Mouse (Mus musculus): ENCODE data around the gene Ccdc58. TPM values are rescaled to one million over a fixed set of nuclear protein-coding genes. Genes with fewer than 3 reads are reported as not detected.
A peak's percentile ranks its signal among the peaks of the same experiment; 100 is the strongest.
"Not testable (repeated sequence)": the region's sequence is repeated elsewhere in the genome, so short reads cannot be mapped to it uniquely, and the experiment has no call there.

The Ccdc58 gene
- polyA plus RNA-seq, 1 experiment from 2014 or later: 99.3 TPM

GRCm38 (mm10) chr16:36053524-36054275, 17.8 kb upstream of the Ccdc58 start:
- no peak for ATAC-seq (ENCODE audit: low FRiP score, low TSS enrichment)
- peaks cover 34% of the 10 kb centered on the region for H3K36me3 ChIP-seq (ENCODE audit: control insufficient read depth, insufficient read depth, low read length)
- no peak overlapping the region for H3K4me3 ChIP-seq (ENCODE audit: low read length)
- WGBS: 86% methylated on average over 6 of the region's 6 CpGs
- H3K4me1 ChIP-seq (ENCODE audit: control insufficient read depth, insufficient read depth, low read length): no peaks in the 10 kb centered on the region
- H3K27ac ChIP-seq (ENCODE audit: low read depth, low read length): no peak overlapping the region
- no peak overlapping the region for H3K4me2 ChIP-seq (replicated peaks; ENCODE audit: low read depth, low read length)
- H3K9ac ChIP-seq (ENCODE audit: low read depth, low read length): no peak overlapping the region
- H3K27me3 ChIP-seq (ENCODE audit: control insufficient read depth, insufficient read depth, low read length): no peaks in the 10 kb centered on the region
- no peaks in the 10 kb centered on the region for H3K9me3 ChIP-seq (ENCODE audit: control insufficient read depth, low read length)

- ATAC-seq (ENCODE audit: low FRiP score, low TSS enrichment): no peak
- Histone ChIP-seq H3K27me3 (ENCODE audit: control insufficient read depth, insufficient read depth, low read length) (no peaks in the 10 kb centered on the region), H3K27ac (ENCODE audit: low read depth, low read length) (no peak overlapping the region), H3K4me1 (ENCODE audit: control insufficient read depth, insufficient read depth, low read length) (no peaks in the 10 kb centered on the region), H3K36me3 (ENCODE audit: control insufficient read depth, insufficient read depth, low read length) (peaks cover 22% of the 10 kb centered on the region), H3K4me2 (replicated peaks; ENCODE audit: low read depth, low read length) (no peak overlapping the region), H3K9me3 (ENCODE audit: control insufficient read depth, low read length) (no peaks in the 10 kb centered on the region), H3K9ac (ENCODE audit: low read depth, low read length) (no peak overlapping the region), H3K4me3 (ENCODE audit: low read length) (no peak overlapping the region)
- 95% methylated on average over 8 of the region's 8 CpGs for WGBS
Observed at GRCm38 (mm10) chr16:36054920-36055319, 16.6 kb upstream of the Ccdc58 start.

- no peak overlapping the region for H3K27ac ChIP-seq (ENCODE audit: low read depth, low read length)
- H3K27me3 ChIP-seq (ENCODE audit: control insufficient read depth, insufficient read depth, low read length): no peaks in the 10 kb centered on the region
- no peaks in the 10 kb centered on the region for H3K9me3 ChIP-seq (ENCODE audit: control insufficient read depth, low read length)
- ATAC-seq (ENCODE audit: low FRiP score, low TSS enrichment): no peak
- H3K9ac ChIP-seq (ENCODE audit: low read depth, low read length): no peak overlapping the region
- H3K4me2 ChIP-seq (replicated peaks; ENCODE audit: low read depth, low read length): no peak overlapping the region
- peaks cover 12% of the 10 kb centered on the region; the same call in 1 of the 2 replicates for H3K36me3 ChIP-seq (ENCODE audit: control insufficient read depth, insufficient read depth, low read length)
- H3K4me1 ChIP-seq (ENCODE audit: control insufficient read depth, insufficient read depth, low read length): no peaks in the 10 kb centered on the region
- no peak overlapping the region for H3K4me3 ChIP-seq (ENCODE audit: low read length)
- 91% methylated on average over 11 of the region's 11 CpGs for whole genome bisulfite sequencing
Observed at GRCm38 (mm10) chr16:36056416-36056815, 15.1 kb upstream of the Ccdc58 start.

GRCm38 (mm10) chr16:36057933-36058475, 13.5 kb upstream of the Ccdc58 start:
- Histone ChIP-seq H3K4me1 (ENCODE audit: control insufficient read depth, insufficient read depth, low read length) (no peaks in the 10 kb centered on the region), H3K9ac (ENCODE audit: low read depth, low read length) (no peak overlapping the region), H3K36me3 (ENCODE audit: control insufficient read depth, insufficient read depth, low read length) (peaks cover 2% of the 10 kb centered on the region; the same call in 1 of the 2 replicates), H3K4me2 (replicated peaks; ENCODE audit: low read depth, low read length) (no peak overlapping the region), H3K27ac (ENCODE audit: low read depth, low read length) (no peak overlapping the region), H3K9me3 (ENCODE audit: control insufficient read depth, low read length) (no peaks in the 10 kb centered on the region), H3K27me3 (ENCODE audit: control insufficient read depth, insufficient read depth, low read length) (no peaks in the 10 kb centered on the region), H3K4me3 (ENCODE audit: low read length) (no peak overlapping the region)
- no peak for ATAC-seq (ENCODE audit: low FRiP score, low TSS enrichment)
- 68% methylated on average over 8 of the region's 8 CpGs for WGBS

GRCm38 (mm10) chr16:36062534-36062933, 9.0 kb upstream of the Ccdc58 start:
- H3K36me3 ChIP-seq (ENCODE audit: control insufficient read depth, insufficient read depth, low read length); H3K9ac ChIP-seq (ENCODE audit: low read depth, low read length); ATAC-seq (ENCODE audit: low FRiP score, low TSS enrichment); H3K9me3 ChIP-seq (ENCODE audit: control insufficient read depth, low read length); H3K4me1 ChIP-seq (ENCODE audit: control insufficient read depth, insufficient read depth, low read length); H3K4me2 ChIP-seq (replicated peaks; ENCODE audit: low read depth, low read length); H3K27me3 ChIP-seq (ENCODE audit: control insufficient read depth, insufficient read depth, low read length); H3K4me3 ChIP-seq (ENCODE audit: low read length); H3K27ac ChIP-seq (ENCODE audit: low read depth, low read length): not testable (repeated sequence)
- WGBS: 95% methylated on average over 1 of the region's 1 CpGs

- Histone ChIP-seq H3K36me3 (ENCODE audit: control insufficient read depth, insufficient read depth, low read length) (peaks cover 8% of the 10 kb centered on the region; the same call in 1 of the 2 replicates), H3K27ac (ENCODE audit: low read depth, low read length) (no peak overlapping the region), H3K4me1 (ENCODE audit: control insufficient read depth, insufficient read depth, low read length) (peaks cover 3% of the 10 kb centered on the region; the same call in 1 of the 2 replicates), H3K27me3 (ENCODE audit: control insufficient read depth, insufficient read depth, low read length) (no peaks in the 10 kb centered on the region), H3K9ac (ENCODE audit: low read depth, low read length) (peak overlapping the region; percentile 18; the same call in 1 of the 2 replicates), H3K4me3 (ENCODE audit: low read length) (no peak overlapping the region), H3K9me3 (ENCODE audit: control insufficient read depth, low read length) (no peaks in the 10 kb centered on the region), H3K4me2 (replicated peaks; ENCODE audit: low read depth, low read length) (no peak overlapping the region)
- no peak for ATAC-seq (ENCODE audit: low FRiP score, low TSS enrichment)
- WGBS: 89% methylated on average over 2 of the region's 2 CpGs
Observed at GRCm38 (mm10) chr16:36063315-36063714, 8.2 kb upstream of the Ccdc58 start.

- Histone ChIP-seq H3K9ac (ENCODE audit: low read depth, low read length) (no peak overlapping the region), H3K4me2 (replicated peaks; ENCODE audit: low read depth, low read length) (no peak overlapping the region), H3K27ac (ENCODE audit: low read depth, low read length) (no peak overlapping the region), H3K4me3 (ENCODE audit: low read length) (no peak overlapping the region), H3K4me1 (ENCODE audit: control insufficient read depth, insufficient read depth, low read length) (peaks cover 15% of the 10 kb centered on the region), H3K27me3 (ENCODE audit: control insufficient read depth, insufficient read depth, low read length) (no peaks in the 10 kb centered on the region), H3K36me3 (ENCODE audit: control insufficient read depth, insufficient read depth, low read length) (peaks cover 12% of the 10 kb centered on the region; the same call in 1 of the 2 replicates), H3K9me3 (ENCODE audit: control insufficient read depth, low read length) (no peaks in the 10 kb centered on the region)
- ATAC-seq (ENCODE audit: low FRiP score, low TSS enrichment): no peak
- WGBS: 85% methylated on average over 5 of the region's 5 CpGs
Observed at GRCm38 (mm10) chr16:36064904-36065303, 6.6 kb upstream of the Ccdc58 start.

GRCm38 (mm10) chr16:36067694-36068093, 3.8 kb upstream of the Ccdc58 start:
- no peaks in the 10 kb centered on the region for H3K9me3 ChIP-seq (ENCODE audit: control insufficient read depth, low read length)
- H3K27ac ChIP-seq (ENCODE audit: low read depth, low read length): no peak overlapping the region
- H3K4me2 ChIP-seq (replicated peaks; ENCODE audit: low read depth, low read length): no peak overlapping the region
- no peak overlapping the region for H3K9ac ChIP-seq (ENCODE audit: low read depth, low read length)
- no peak for ATAC-seq (ENCODE audit: low FRiP score, low TSS enrichment)
- H3K4me1 ChIP-seq (ENCODE audit: control insufficient read depth, insufficient read depth, low read length): peaks cover 20% of the 10 kb centered on the region
- no peak overlapping the region for H3K4me3 ChIP-seq (ENCODE audit: low read length)
- H3K36me3 ChIP-seq (ENCODE audit: control insufficient read depth, insufficient read depth, low read length): peaks cover 12% of the 10 kb centered on the region; the same call in 1 of the 2 replicates
- 62% methylated on average over 2 of the region's 2 CpGs for WGBS
- no peaks in the 10 kb centered on the region for H3K27me3 ChIP-seq (ENCODE audit: control insufficient read depth, insufficient read depth, low read length)

GRCm38 (mm10) chr16:36068356-36068755, 3.1 kb upstream of the Ccdc58 start:
- ATAC-seq (ENCODE audit: low FRiP score, low TSS enrichment): no peak
- Histone ChIP-seq H3K9ac (ENCODE audit: low read depth, low read length) (no peak overlapping the region), H3K4me3 (ENCODE audit: low read length) (no peak overlapping the region), H3K27me3 (ENCODE audit: control insufficient read depth, insufficient read depth, low read length) (no peaks in the 10 kb centered on the region), H3K4me1 (ENCODE audit: control insufficient read depth, insufficient read depth, low read length) (peaks cover 20% of the 10 kb centered on the region), H3K9me3 (ENCODE audit: control insufficient read depth, low read length) (no peaks in the 10 kb centered on the region), H3K27ac (ENCODE audit: low read depth, low read length) (no peak overlapping the region), H3K4me2 (replicated peaks; ENCODE audit: low read depth, low read length) (no peak overlapping the region), H3K36me3 (ENCODE audit: control insufficient read depth, insufficient read depth, low read length) (peaks cover 12% of the 10 kb centered on the region; the same call in 1 of the 2 replicates)
- 62% methylated on average over 3 of the region's 3 CpGs for WGBS
